Mouse (Mus musculus): ENCODE measurements around the gene Rreb1. TPM values are rescaled to one million over a fixed set of nuclear protein-coding genes. Genes with fewer than 3 reads are reported as not detected.

The Rreb1 gene
- polyA plus RNA-seq, 1 experiment from 2014 or later = 20.6 TPM

DNA sequence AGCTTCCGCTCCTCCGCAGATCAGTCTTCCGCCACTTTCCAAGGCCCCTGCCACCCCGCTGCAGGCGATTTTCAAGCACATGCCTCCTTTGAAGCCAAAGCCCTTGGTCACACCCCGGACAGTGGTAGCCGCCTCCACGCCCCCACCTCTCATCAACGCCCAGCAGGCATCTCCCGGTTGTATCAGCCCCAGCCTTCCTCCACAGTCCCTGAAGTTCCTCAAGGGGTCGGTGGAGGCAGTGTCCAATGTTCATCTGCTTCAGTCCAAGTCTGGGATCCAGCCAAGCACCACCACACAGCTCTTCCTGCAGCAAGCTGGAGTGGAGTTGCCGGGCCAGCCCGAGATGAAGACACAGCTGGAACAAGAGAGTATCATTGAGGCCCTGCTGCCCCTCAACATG, 151.9 kb downstream of the Rreb1 start:
- no peaks in the 10 kb centered on the region for H3K27me3 ChIP-seq (ENCODE audit: control insufficient read depth, insufficient read depth, low read depth, low read length)
- H3K4me2 ChIP-seq (ENCODE audit: low read depth, low read length) = no peak overlapping the region
- no peaks in the 10 kb centered on the region for H3K9me3 ChIP-seq (ENCODE audit: control insufficient read depth, low read length)
- 76% methylated on average over 13 of the region's 13 CpGs for WGBS
- no peak overlapping the region for H3K4me3 ChIP-seq (ENCODE audit: low read length)
- H3K4me1 ChIP-seq (replicated peaks; ENCODE audit: control insufficient read depth, insufficient read depth, low read length) = peaks cover 19% of the 10 kb centered on the region
- no peak overlapping the region for H3K9ac ChIP-seq (ENCODE audit: low read length)
- H3K36me3 ChIP-seq (ENCODE audit: control insufficient read depth, insufficient read depth, low read length) = peaks cover 50% of the 10 kb centered on the region
- 0 out of 2 replicates have a peak, but pooled peaks have one; percentile 12 for ATAC-seq (ENCODE audit: low read depth)
- no peak overlapping the region for H3K27ac ChIP-seq (ENCODE audit: low read length)

DNA sequence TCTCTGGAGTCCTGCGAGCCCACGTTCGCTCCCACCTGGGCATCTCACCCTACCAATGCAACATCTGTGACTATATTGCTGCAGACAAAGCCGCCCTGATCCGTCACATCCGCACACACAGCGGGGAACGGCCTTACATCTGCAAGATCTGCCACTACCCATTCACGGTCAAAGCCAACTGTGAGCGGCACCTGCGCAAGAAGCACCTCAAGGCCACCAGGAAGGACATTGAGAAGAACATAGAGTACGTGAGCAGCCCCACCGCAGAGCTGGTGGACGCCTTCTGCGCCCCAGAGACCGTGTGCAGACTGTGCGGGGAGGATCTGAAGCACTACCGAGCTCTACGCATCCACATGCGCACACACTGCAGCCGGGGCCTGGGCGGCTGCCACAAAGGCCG, 152.4 kb downstream of the Rreb1 start:
- H3K36me3 ChIP-seq (ENCODE audit: control insufficient read depth, insufficient read depth, low read length) = peaks cover 54% of the 10 kb centered on the region
- 94% methylated on average over 23 of the region's 23 CpGs for WGBS

DNA sequence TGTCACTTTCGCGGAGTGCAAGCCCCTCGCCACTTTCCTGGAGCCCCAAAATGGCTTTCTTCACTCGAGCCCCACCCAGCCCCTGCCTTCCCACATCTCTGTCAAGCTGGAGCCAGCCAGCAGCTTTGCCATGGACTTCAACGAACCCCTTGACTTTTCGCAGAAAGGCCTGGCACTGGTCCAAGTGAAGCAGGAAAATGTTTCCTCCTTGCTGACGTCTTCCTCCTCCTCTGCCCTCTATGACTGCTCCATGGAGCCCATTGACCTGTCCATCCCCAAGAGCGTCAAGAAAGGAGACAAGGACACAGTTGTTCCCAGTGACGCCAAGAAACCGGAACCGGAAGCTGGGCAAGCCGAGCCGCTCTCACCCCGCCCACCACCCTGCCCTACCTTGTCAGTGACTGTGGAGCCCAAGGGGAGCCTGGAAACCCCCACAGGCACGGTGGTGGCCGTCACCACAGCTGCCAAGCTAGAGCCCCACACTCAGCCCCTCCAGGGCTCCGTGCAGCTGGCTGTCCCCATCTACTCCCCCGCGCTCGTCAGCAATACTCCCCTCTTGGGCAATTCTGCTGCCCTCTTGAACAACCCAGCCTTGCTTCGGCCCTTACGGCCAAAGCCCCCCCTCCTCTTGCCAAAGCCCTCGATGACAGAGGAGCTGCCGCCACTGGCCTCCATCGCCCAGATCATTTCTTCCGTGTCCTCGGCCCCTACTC, 153.2 kb downstream of the Rreb1 start:
- WGBS = 63% methylated on average over 27 of the region's 27 CpGs
- Histone ChIP-seq H3K9ac (ENCODE audit: low read length) (no peak overlapping the region), H3K27me3 (ENCODE audit: control insufficient read depth, insufficient read depth, low read depth, low read length) (no peaks in the 10 kb centered on the region), H3K27ac (ENCODE audit: low read length) (peak overlapping the region; percentile 7), H3K9me3 (ENCODE audit: control insufficient read depth, low read length) (no peaks in the 10 kb centered on the region), H3K4me1 (replicated peaks; ENCODE audit: control insufficient read depth, insufficient read depth, low read length) (peaks cover 19% of the 10 kb centered on the region), H3K4me3 (ENCODE audit: low read length) (no peak overlapping the region), H3K4me2 (ENCODE audit: low read depth, low read length) (no peak overlapping the region), H3K36me3 (ENCODE audit: control insufficient read depth, insufficient read depth, low read length) (peaks cover 57% of the 10 kb centered on the region)
- ATAC-seq (ENCODE audit: low read depth) = peak; percentile 74

More for the DNA sequence above, 152.4 kb downstream of the Rreb1 start:
- Histone ChIP-seq H3K9me3 (ENCODE audit: control insufficient read depth, low read length) (no peaks in the 10 kb centered on the region), H3K4me2 (ENCODE audit: low read depth, low read length) (no peak overlapping the region), H3K4me1 (replicated peaks; ENCODE audit: control insufficient read depth, insufficient read depth, low read length) (peaks cover 19% of the 10 kb centered on the region), H3K27me3 (ENCODE audit: control insufficient read depth, insufficient read depth, low read depth, low read length) (no peaks in the 10 kb centered on the region), H3K4me3 (ENCODE audit: low read length) (no peak overlapping the region), H3K27ac (ENCODE audit: low read length) (no peak overlapping the region), H3K9ac (ENCODE audit: low read length) (no peak overlapping the region)
- ATAC-seq (ENCODE audit: low read depth) = 0 out of 2 replicates have a peak, but pooled peaks have one; percentile 18

DNA sequence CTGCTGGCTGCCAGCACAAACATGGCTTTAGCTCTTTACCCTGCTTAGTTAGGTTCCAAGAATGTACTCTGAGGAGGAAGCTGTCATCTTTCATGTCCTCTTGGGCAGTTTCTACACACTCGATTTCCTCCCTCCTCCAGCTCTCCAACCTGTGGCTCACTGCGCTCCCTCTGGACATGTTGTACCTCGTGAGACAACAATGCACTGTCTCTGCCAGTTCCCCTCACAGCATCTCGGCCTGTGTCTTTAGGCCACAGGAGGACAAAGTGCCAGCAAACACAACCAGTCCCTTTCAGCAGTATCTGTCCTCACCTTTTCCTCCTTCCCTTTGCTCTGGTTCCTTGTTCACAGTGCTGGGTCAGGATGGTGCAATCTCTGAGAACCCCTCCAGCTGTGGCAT, 155.9 kb downstream of the Rreb1 start:
- 70% methylated on average over 4 of the region's 4 CpGs for WGBS
- peaks cover 19% of the 10 kb centered on the region for H3K4me1 ChIP-seq (replicated peaks; ENCODE audit: control insufficient read depth, insufficient read depth, low read length)
- no peak for ATAC-seq (ENCODE audit: low read depth)
- H3K27ac ChIP-seq (ENCODE audit: low read length) = peak overlapping the region; percentile 58
- no peak overlapping the region for H3K4me2 ChIP-seq (ENCODE audit: low read depth, low read length)
- H3K9me3 ChIP-seq (ENCODE audit: control insufficient read depth, low read length) = no peaks in the 10 kb centered on the region
- no peak overlapping the region for H3K9ac ChIP-seq (ENCODE audit: low read length)
- H3K27me3 ChIP-seq (ENCODE audit: control insufficient read depth, insufficient read depth, low read depth, low read length) = no peaks in the 10 kb centered on the region
- H3K36me3 ChIP-seq (ENCODE audit: control insufficient read depth, insufficient read depth, low read length) = peaks cover 58% of the 10 kb centered on the region
- no peak overlapping the region for H3K4me3 ChIP-seq (ENCODE audit: low read length)

DNA sequence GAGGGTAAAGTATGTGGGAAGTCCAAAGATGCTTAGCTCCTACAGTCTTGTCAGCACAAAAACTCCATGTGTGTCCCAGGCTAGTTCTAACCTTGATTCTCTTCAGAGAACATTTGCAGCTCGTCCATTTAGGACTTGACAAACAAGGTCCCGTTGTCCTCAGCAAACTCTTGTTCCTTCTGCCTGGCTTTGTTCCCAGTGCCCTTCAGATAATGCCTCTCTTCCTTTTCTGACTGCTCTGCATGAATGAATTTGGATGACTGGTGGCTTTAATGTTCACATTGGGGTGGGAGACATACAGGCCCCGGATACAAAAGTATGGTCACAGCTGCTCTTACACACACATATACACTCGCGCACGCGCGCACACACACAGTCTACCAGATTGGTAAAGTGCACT, 156.7 kb downstream of the Rreb1 start:
- WGBS = 70% methylated on average over 8 of the region's 8 CpGs
- Histone ChIP-seq H3K9me3 (ENCODE audit: control insufficient read depth, low read length) (no peaks in the 10 kb centered on the region), H3K27ac (ENCODE audit: low read length) (peak overlapping the region; percentile 58), H3K4me1 (replicated peaks; ENCODE audit: control insufficient read depth, insufficient read depth, low read length) (peaks cover 19% of the 10 kb centered on the region), H3K4me3 (ENCODE audit: low read length) (no peak overlapping the region), H3K9ac (ENCODE audit: low read length) (no peak overlapping the region; the same call in 1 of the 2 replicates), H3K27me3 (ENCODE audit: control insufficient read depth, insufficient read depth, low read depth, low read length) (no peaks in the 10 kb centered on the region), H3K4me2 (ENCODE audit: low read depth, low read length) (no peak overlapping the region), H3K36me3 (ENCODE audit: control insufficient read depth, insufficient read depth, low read length) (peaks cover 51% of the 10 kb centered on the region)
- ATAC-seq (ENCODE audit: low read depth) = no peak

DNA sequence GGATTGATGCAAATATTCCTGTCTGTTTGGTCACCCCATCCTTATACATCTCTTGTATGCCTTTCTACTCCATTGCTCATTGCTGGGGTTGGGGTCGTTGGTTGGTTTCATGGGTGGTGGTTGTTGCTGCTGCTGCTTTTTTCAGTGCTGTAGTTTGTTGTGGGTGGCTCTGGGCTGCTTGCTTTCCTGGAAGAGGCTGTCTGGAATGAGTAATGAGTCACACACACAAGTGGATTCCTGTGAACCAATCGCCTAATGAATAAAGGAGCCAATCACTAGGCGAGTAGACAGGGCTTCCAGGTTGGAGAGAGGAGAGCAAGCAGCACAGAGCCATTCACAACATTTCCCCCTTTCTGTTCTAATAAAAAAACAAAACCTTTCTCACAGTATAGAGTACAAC, 158.2 kb downstream of the Rreb1 start:
- Histone ChIP-seq H3K9me3 (ENCODE audit: control insufficient read depth, low read length) (no peaks in the 10 kb centered on the region), H3K27me3 (ENCODE audit: control insufficient read depth, insufficient read depth, low read depth, low read length) (no peaks in the 10 kb centered on the region), H3K9ac (ENCODE audit: low read length) (no peak overlapping the region), H3K36me3 (ENCODE audit: control insufficient read depth, insufficient read depth, low read length) (peaks cover 37% of the 10 kb centered on the region), H3K4me2 (ENCODE audit: low read depth, low read length) (no peak overlapping the region), H3K4me3 (ENCODE audit: low read length) (no peak overlapping the region), H3K27ac (ENCODE audit: low read length) (no peak overlapping the region), H3K4me1 (replicated peaks; ENCODE audit: control insufficient read depth, insufficient read depth, low read length) (peaks cover 12% of the 10 kb centered on the region)
- no peak for ATAC-seq (ENCODE audit: low read depth)
- 84% methylated on average over 3 of the region's 3 CpGs for WGBS

DNA sequence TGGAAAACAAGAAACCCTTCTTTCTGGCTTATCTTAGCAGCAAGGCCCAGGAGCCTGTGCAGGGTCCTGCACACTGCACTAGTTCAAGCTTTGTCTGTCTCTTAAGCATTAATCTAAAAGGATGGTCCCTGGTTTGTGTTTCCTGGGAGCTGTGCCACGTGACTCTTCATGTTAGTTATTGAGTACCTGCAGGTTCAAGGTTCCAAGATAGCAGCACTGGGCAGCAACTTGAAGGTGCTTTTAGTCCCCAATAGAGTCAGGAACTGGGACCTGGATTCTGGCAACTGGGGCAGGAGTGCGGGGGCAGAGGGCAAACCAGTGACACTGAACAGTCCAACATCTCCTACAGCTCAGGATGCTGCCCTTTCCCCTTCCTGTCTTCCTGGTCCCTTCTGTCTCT, 162.0 kb downstream of the Rreb1 start:
- 88% methylated on average over 2 of the region's 2 CpGs for WGBS
- peaks cover 21% of the 10 kb centered on the region for H3K4me1 ChIP-seq (replicated peaks; ENCODE audit: control insufficient read depth, insufficient read depth, low read length)
- H3K4me3 ChIP-seq (ENCODE audit: low read length) = no peak overlapping the region
- peaks cover 16% of the 10 kb centered on the region for H3K36me3 ChIP-seq (ENCODE audit: control insufficient read depth, insufficient read depth, low read length)
- H3K27ac ChIP-seq (ENCODE audit: low read length) = no peak overlapping the region
- H3K4me2 ChIP-seq (ENCODE audit: low read depth, low read length) = no peak overlapping the region
- no peak overlapping the region for H3K9ac ChIP-seq (ENCODE audit: low read length)
- no peak for ATAC-seq (ENCODE audit: low read depth)
- no peaks in the 10 kb centered on the region for H3K9me3 ChIP-seq (ENCODE audit: control insufficient read depth, low read length)
- no peaks in the 10 kb centered on the region for H3K27me3 ChIP-seq (ENCODE audit: control insufficient read depth, insufficient read depth, low read depth, low read length)

DNA sequence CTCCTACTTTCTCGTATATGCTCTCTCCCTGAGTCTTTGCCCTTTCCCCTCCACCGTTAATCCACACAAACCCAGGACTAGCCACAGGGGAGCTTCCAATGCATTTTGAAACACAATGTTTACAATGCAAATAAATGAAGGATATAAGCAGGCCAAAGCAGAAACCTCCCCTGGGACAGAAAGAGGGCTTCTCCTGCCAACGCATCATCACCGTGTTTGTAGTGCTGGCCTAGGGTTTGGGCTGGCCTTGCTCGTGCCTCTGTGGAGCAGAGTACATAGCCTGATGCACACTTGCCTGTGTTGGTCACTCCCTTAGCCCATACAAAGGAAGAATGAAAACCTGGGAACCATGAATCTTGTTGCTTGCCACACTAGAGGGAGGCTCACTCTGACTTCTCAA, 162.4 kb downstream of the Rreb1 start:
- Histone ChIP-seq H3K4me3 (ENCODE audit: low read length) (no peak overlapping the region), H3K9ac (ENCODE audit: low read length) (no peak overlapping the region), H3K36me3 (ENCODE audit: control insufficient read depth, insufficient read depth, low read length) (peaks cover 12% of the 10 kb centered on the region), H3K9me3 (ENCODE audit: control insufficient read depth, low read length) (no peaks in the 10 kb centered on the region), H3K4me1 (replicated peaks; ENCODE audit: control insufficient read depth, insufficient read depth, low read length) (peaks cover 21% of the 10 kb centered on the region), H3K27me3 (ENCODE audit: control insufficient read depth, insufficient read depth, low read depth, low read length) (no peaks in the 10 kb centered on the region), H3K27ac (ENCODE audit: low read length) (no peak overlapping the region), H3K4me2 (ENCODE audit: low read depth, low read length) (no peak overlapping the region)
- ATAC-seq (ENCODE audit: low read depth) = no peak
- 59% methylated on average over 5 of the region's 5 CpGs for WGBS

DNA sequence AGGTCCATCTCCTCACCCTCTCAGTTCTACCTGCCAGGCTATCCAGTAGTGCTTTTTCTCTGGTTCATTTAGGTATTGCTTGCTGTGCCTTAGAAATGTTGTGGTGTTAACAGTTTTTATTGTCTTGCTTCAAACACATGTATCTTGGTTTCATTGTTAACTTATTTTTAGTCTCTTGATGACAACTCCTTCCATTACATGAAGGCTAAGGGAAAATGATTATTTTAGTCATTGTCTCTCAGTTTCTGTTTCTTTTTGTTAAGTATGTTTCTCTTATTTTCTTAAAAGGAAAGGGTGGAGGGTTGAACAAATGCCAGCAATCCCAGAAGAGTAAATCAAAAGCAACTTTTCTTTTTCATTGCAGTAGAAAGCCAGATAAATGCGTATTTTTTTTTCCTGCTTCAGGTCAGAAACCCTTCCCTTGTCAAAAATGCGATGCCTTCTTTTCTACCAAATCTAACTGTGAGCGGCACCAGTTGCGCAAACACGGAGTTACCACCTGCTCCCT, 163.0 kb downstream of the Rreb1 start:
- H3K9ac ChIP-seq (ENCODE audit: low read length) = peak overlapping the region; percentile 28; the same call in 1 of the 2 replicates
- peak overlapping the region; percentile 43 for H3K27ac ChIP-seq (ENCODE audit: low read length)

More for the DNA sequence above, 163.0 kb downstream of the Rreb1 start:
- Histone ChIP-seq H3K36me3 (ENCODE audit: control insufficient read depth, insufficient read depth, low read length) (peaks cover 12% of the 10 kb centered on the region), H3K4me1 (replicated peaks; ENCODE audit: control insufficient read depth, insufficient read depth, low read length) (peaks cover 21% of the 10 kb centered on the region), H3K4me3 (ENCODE audit: low read length) (no peak overlapping the region), H3K9me3 (ENCODE audit: control insufficient read depth, low read length) (no peaks in the 10 kb centered on the region), H3K4me2 (ENCODE audit: low read depth, low read length) (no peak overlapping the region), H3K27me3 (ENCODE audit: control insufficient read depth, insufficient read depth, low read depth, low read length) (no peaks in the 10 kb centered on the region)
- ATAC-seq (ENCODE audit: low read depth) = no peak
- 84% methylated on average over 5 of the region's 5 CpGs for WGBS

Data from lung, embryonic 16.5 days (tissue).